In genomic region chr15:82223657-82224601, GRCm38 (mm10) we compare ENCODE assay signal across 8 mouse cellular contexts. TPM values are rescaled to one million over a fixed set of nuclear protein-coding genes. Genes with fewer than 3 reads are reported as not detected.
A peak's percentile ranks its signal among the peaks of the same experiment; 100 is the strongest.
DNase-seq lines count a peak whose midpoint lies in the region; ATAC-seq lines count a peak whose summit lies in the region.

Tnfrsf13c (minus strand) TSS chr15:82224369.

- no peak within 1 kb of the TSS for H3K9ac ChIP-seq in kidney, embryonic 15.5 days
- peak within 1 kb of the TSS; percentile 54 for H3K9ac ChIP-seq in liver, embryonic 15.5 days
- peak within 1 kb of the TSS; percentile 64 for H3K9ac ChIP-seq in neural tube, embryonic 13.5 days

- no peak for DNase-seq in kidney, adult 18-20 months
- DNase-seq in embryonic facial prominence, embryonic 10.5 days (ENCODE audit: low spot score): peak; percentile 43
- DNase-seq in heart, postnatal 4 days: peak; percentile 57
- DNase-seq in urinary bladder, adult 18-20 months (ENCODE audit: low spot score in 2 of 2): no peak
- DNase-seq in left cerebral cortex, postnatal 25 days (ENCODE audit: low spot score in 2 of 2): no peak

- peaks cover 40% of the 10 kb centered on the region for H3K27me3 ChIP-seq in kidney, embryonic 15.5 days
- peaks cover 67% of the 10 kb centered on the region for H3K27me3 ChIP-seq in embryonic facial prominence, embryonic 10.5 days (replicated peaks; ENCODE audit: low read depth, poor library complexity, severe bottlenecking)
- H3K27me3 ChIP-seq in liver, embryonic 15.5 days: peaks cover 74% of the 10 kb centered on the region
- peaks cover 35% of the 10 kb centered on the region for H3K27me3 ChIP-seq in neural tube, embryonic 13.5 days

- peak within 1 kb of the TSS; percentile 76 for H3K4me2 ChIP-seq in kidney, embryonic 15.5 days
- peak within 1 kb of the TSS; percentile 79 for H3K4me2 ChIP-seq in liver, embryonic 15.5 days
- peak within 1 kb of the TSS; percentile 66 for H3K4me2 ChIP-seq in neural tube, embryonic 13.5 days

- H3K36me3 ChIP-seq in kidney, embryonic 15.5 days: no peaks in the 10 kb centered on the region
- no peaks in the 10 kb centered on the region for H3K36me3 ChIP-seq in embryonic facial prominence, embryonic 10.5 days (replicated peaks)
- no peaks in the 10 kb centered on the region for H3K36me3 ChIP-seq in liver, embryonic 15.5 days (replicated peaks)
- H3K36me3 ChIP-seq in neural tube, embryonic 13.5 days: no peaks in the 10 kb centered on the region

- peak within 1 kb of the TSS; percentile 38 for H3K4me3 ChIP-seq in kidney, embryonic 15.5 days (replicated peaks)
- H3K4me3 ChIP-seq in embryonic facial prominence, embryonic 10.5 days: peak within 1 kb of the TSS; percentile 54
- peak within 1 kb of the TSS; percentile 56 for H3K4me3 ChIP-seq in liver, embryonic 15.5 days (replicated peaks)
- peak within 1 kb of the TSS; percentile 34 for H3K4me3 ChIP-seq in neural tube, embryonic 13.5 days

- H3K27ac ChIP-seq in kidney, embryonic 15.5 days: no peak within 1 kb of the TSS
- peak within 1 kb of the TSS; percentile 25; the same call in 1 of the 2 replicates for H3K27ac ChIP-seq in embryonic facial prominence, embryonic 10.5 days (replicated peaks)
- H3K27ac ChIP-seq in liver, embryonic 15.5 days (replicated peaks): no peak within 1 kb of the TSS
- no peak within 1 kb of the TSS for H3K27ac ChIP-seq in neural tube, embryonic 13.5 days (replicated peaks)

- intact Hi-C loops in left cerebral cortex, postnatal 25 days (cut with DNase I): no loop called here

- peak; percentile 33; the same call in 1 of the 2 replicates for ATAC-seq in kidney, embryonic 15.5 days (replicated peaks; ENCODE audit: low FRiP score)
- peak; percentile 77 for ATAC-seq in liver, embryonic 15.5 days (ENCODE audit: insufficient read depth)
- ATAC-seq in neural tube, embryonic 13.5 days (ENCODE audit: low read depth): peak; percentile 76

- peaks cover 14% of the 10 kb centered on the region for H3K4me1 ChIP-seq in kidney, embryonic 15.5 days
- peaks cover 39% of the 10 kb centered on the region for H3K4me1 ChIP-seq in embryonic facial prominence, embryonic 10.5 days
- peaks cover 36% of the 10 kb centered on the region for H3K4me1 ChIP-seq in liver, embryonic 15.5 days (replicated peaks)
- H3K4me1 ChIP-seq in neural tube, embryonic 13.5 days (replicated peaks): peaks cover 24% of the 10 kb centered on the region

- WGBS in kidney, embryonic 15.5 days: under 1% methylated on average over 43 of the region's 44 CpGs
- 1% methylated on average over 44 of the region's 44 CpGs for WGBS in embryonic facial prominence, embryonic 10.5 days
- 5% methylated on average over 44 of the region's 44 CpGs for WGBS in liver, embryonic 15.5 days (ENCODE audit: insufficient replicate concordance)
- WGBS in neural tube, embryonic 13.5 days: 3% methylated on average over 43 of the region's 44 CpGs

- H3K9me3 ChIP-seq in kidney, embryonic 15.5 days (replicated peaks): no peaks in the 10 kb centered on the region
- H3K9me3 ChIP-seq in embryonic facial prominence, embryonic 10.5 days: no peaks in the 10 kb centered on the region
- no peaks in the 10 kb centered on the region for H3K9me3 ChIP-seq in liver, embryonic 15.5 days (replicated peaks)
- no peaks in the 10 kb centered on the region for H3K9me3 ChIP-seq in neural tube, embryonic 13.5 days

RNA-seq across cellular contexts. Expression of gene Tnfrsf13c, which starts in this region (rescaled TPM):
- polyA plus RNA-seq in kidney, embryonic 15.5 days (2015; fragmentation: Nextera tagmentation; extraction: Ambion mirVana): 0.10 TPM in 1 of 2 replicates, not detected in the other
- polyA plus RNA-seq in embryonic facial prominence, embryonic 10.5 days (2016; fragmentation: Nextera tagmentation; extraction: Ambion mirVana): 0.10 and 0.75 TPM in 2 replicates
- under 1 TPM; 0.36 to 0.41 TPM for total RNA-seq in heart, postnatal 4 days (2021)
- polyA plus RNA-seq in liver, embryonic 15.5 days (2015; fragmentation: Nextera tagmentation; extraction: Ambion mirVana): 0.40 and 0.79 TPM in 2 replicates
- 0.13 and 0.66 TPM in 2 replicates for polyA plus RNA-seq in neural tube, embryonic 13.5 days (2015; fragmentation: Nextera tagmentation; extraction: Ambion mirVana)
- total RNA-seq in left cerebral cortex, postnatal 25 days (2021): under 1 TPM; 0.41 TPM

Comparison
In these comparisons a context has a peak if more than half of its experiments do, and no peak if none do; other contexts are left out.
1. Peak in ATAC-seq, H3K4me3 ChIP-seq and H3K4me2 ChIP-seq in kidney, embryonic 15.5 days; RNA of the gene not detected or under 1 TPM.
2. Peak in DNase-seq, H3K4me3 ChIP-seq and H3K27ac ChIP-seq in embryonic facial prominence, embryonic 10.5 days; RNA of the gene not detected or under 1 TPM.
3. Peak in DNase-seq in heart, postnatal 4 days; RNA of the gene not detected or under 1 TPM.
4. Peak in ATAC-seq, H3K4me3 ChIP-seq, H3K9ac ChIP-seq and H3K4me2 ChIP-seq in liver, embryonic 15.5 days; RNA of the gene not detected or under 1 TPM.
5. Peak in ATAC-seq, H3K4me3 ChIP-seq, H3K9ac ChIP-seq and H3K4me2 ChIP-seq in neural tube, embryonic 13.5 days; RNA of the gene not detected or under 1 TPM.